Comparison of ENCODE assay signal across 9 mouse cellular contexts in genomic region chr12:105104036-105104435, GRCm38 (mm10). TPM values are rescaled to one million over a fixed set of nuclear protein-coding genes. Genes with fewer than 3 reads are reported as not detected.
A peak's percentile ranks its signal among the peaks of the same experiment; 100 is the strongest.
DNase-seq lines count a peak whose midpoint lies in the region; ATAC-seq and TF ChIP-seq lines count a peak whose summit lies in the region.
"Had no signal": no experiment of that assay in that cellular context is flagged by ENCODE, and none has a peak within 500 bp of the region (broad histone marks: within the 10 kb centered on the region; RNA-seq: fewer than 3 reads in every experiment).

No protein-coding gene starts in this region.

- no peaks in the 10 kb centered on the region for H3K36me3 ChIP-seq in hindbrain, embryonic 11.5 days (ENCODE audit: control insufficient read depth, insufficient read depth, low read length)
- H3K36me3 ChIP-seq in hindbrain, embryonic 12.5 days: no peaks in the 10 kb centered on the region
- no peaks in the 10 kb centered on the region for H3K36me3 ChIP-seq in limb, embryonic 11.5 days (ENCODE audit: control insufficient read depth, insufficient read depth, low read length)

- no peaks in the 10 kb centered on the region for H3K4me1 ChIP-seq in hindbrain, embryonic 11.5 days (replicated peaks; ENCODE audit: control insufficient read depth, insufficient read depth, low read length)
- H3K4me1 ChIP-seq in hindbrain, embryonic 12.5 days: peaks cover 10% of the 10 kb centered on the region
- no peaks in the 10 kb centered on the region for H3K4me1 ChIP-seq in bone marrow macrophage, adult 2 months (ENCODE audit: control insufficient read depth, insufficient read depth, low read length)
- H3K4me1 ChIP-seq in limb, embryonic 11.5 days (ENCODE audit: control insufficient read depth, insufficient read depth, low read length): no peaks in the 10 kb centered on the region

- TF ChIP-seq POLR2A in bone marrow macrophage, adult 2 months (IDR thresholded peaks at IDR 0.05; ENCODE audit: borderline replicate concordance, low read depth, low read length): no peak

- H3K4me2 ChIP-seq in hindbrain, embryonic 11.5 days (replicated peaks; ENCODE audit: low read depth, low read length): no peak overlapping the region
- H3K4me2 ChIP-seq in hindbrain, embryonic 12.5 days (replicated peaks): no peak overlapping the region
- H3K4me2 ChIP-seq in limb, embryonic 11.5 days (ENCODE audit: low read depth, severe bottlenecking): no peak overlapping the region

- TF ChIP-seq CTCF in bone marrow macrophage, adult 2 months (IDR thresholded peaks at IDR 0.05; ENCODE audit: low read depth, low read length): peak; percentile 89

- 5% methylated on average over 4 of the region's 4 CpGs for WGBS in hindbrain, embryonic 11.5 days
- WGBS in hindbrain, embryonic 12.5 days: 10% methylated on average over 4 of the region's 4 CpGs
- WGBS in limb, embryonic 11.5 days: 7% methylated on average over 4 of the region's 4 CpGs

- H3K27ac ChIP-seq in hindbrain, embryonic 11.5 days (ENCODE audit: low read depth, low read length): no peak overlapping the region
- no peak overlapping the region for H3K27ac ChIP-seq in hindbrain, embryonic 12.5 days
- H3K27ac ChIP-seq in bone marrow macrophage, adult 2 months (ENCODE audit: insufficient read depth, low read depth, low read length): no peak overlapping the region
- no peak overlapping the region for H3K27ac ChIP-seq in limb, embryonic 11.5 days (replicated peaks; ENCODE audit: low read depth, low read length)

- H3K27me3 ChIP-seq in hindbrain, embryonic 11.5 days (ENCODE audit: control insufficient read depth, insufficient read depth, low read length): no peaks in the 10 kb centered on the region; the same call in 1 of the 2 replicates
- H3K27me3 ChIP-seq in hindbrain, embryonic 12.5 days: peaks cover 4% of the 10 kb centered on the region; the same call in 1 of the 2 replicates
- H3K27me3 ChIP-seq in limb, embryonic 11.5 days (ENCODE audit: control insufficient read depth, insufficient read depth, low read length): no peaks in the 10 kb centered on the region

- no peak overlapping the region for H3K9ac ChIP-seq in hindbrain, embryonic 11.5 days (ENCODE audit: low read depth, low read length)
- no peak overlapping the region for H3K9ac ChIP-seq in hindbrain, embryonic 12.5 days
- no peak overlapping the region for H3K9ac ChIP-seq in limb, embryonic 11.5 days (ENCODE audit: low read length)

- peak; percentile 91 for DNase-seq in hindbrain, embryonic 11.5 days (ENCODE audit: low spot score)
- peak; percentile 20 for DNase-seq in fibroblast of lung, adult 2 months (ENCODE audit: low read depth)
- peak; percentile 64 for DNase-seq in hindlimb bud, embryonic 11.5 days (ENCODE audit: extremely low spot score, low read depth, low spot score)
- DNase-seq in limb, embryonic 11.5 days (ENCODE audit: low spot score): peak; percentile 92
- DNase-seq in natural killer cell, adult 2 months (ENCODE audit: low spot score in 2 of 2): peak; percentile 35 to 59
- peak; percentile 92 for DNase-seq in testis, postnatal 10 days (ENCODE audit: low spot score)

- H3K4me3 ChIP-seq in hindbrain, embryonic 11.5 days (ENCODE audit: low read depth, low read length): no peak overlapping the region
- no peak overlapping the region for H3K4me3 ChIP-seq in hindbrain, embryonic 12.5 days
- H3K4me3 ChIP-seq in bone marrow macrophage, adult 2 months (ENCODE audit: insufficient read depth, low read length): no peak overlapping the region
- H3K4me3 ChIP-seq in limb, embryonic 11.5 days (ENCODE audit: low read depth, low read length): no peak overlapping the region

- ATAC-seq in hindbrain, embryonic 11.5 days (ENCODE audit: low FRiP score): no peak
- ATAC-seq in hindbrain, embryonic 12.5 days (ENCODE audit: low FRiP score): no peak
- no peak for ATAC-seq in limb, embryonic 11.5 days (ENCODE audit: insufficient number of reproducible peaks, low FRiP score, low TSS enrichment, low read depth)

- H3K9me3 ChIP-seq in hindbrain, embryonic 11.5 days (ENCODE audit: control insufficient read depth, low read length): no peaks in the 10 kb centered on the region
- H3K9me3 ChIP-seq in hindbrain, embryonic 12.5 days (replicated peaks): no peaks in the 10 kb centered on the region
- no peaks in the 10 kb centered on the region for H3K9me3 ChIP-seq in limb, embryonic 11.5 days (ENCODE audit: control insufficient read depth, low read length)

RNA-seq across cellular contexts. Expression of gene Tcl1b2, which starts 41.8 kb away (rescaled TPM):
- not detected in 2 replicates for polyA plus RNA-seq in hindbrain, embryonic 11.5 days (2014; fragmentation: Nextera tagmentation; extraction: Ambion mirVana)
- polyA plus RNA-seq in hindbrain, embryonic 12.5 days (2016; fragmentation: Nextera tagmentation; extraction: Ambion mirVana): not detected in 2 replicates
- not detected in 2 replicates for polyA plus RNA-seq in bone marrow macrophage, adult 2 months (2012; ENCODE audit: insufficient read depth, insufficient read length, missing spikeins)
- polyA plus RNA-seq in limb, embryonic 11.5 days (2014; fragmentation: Nextera tagmentation; extraction: Ambion mirVana): not detected in 2 replicates
- polyA plus RNA-seq: neural tube, embryonic 14.5 days had no signal

RNA-seq across cellular contexts. Expression of gene Tcl1b1, which starts 55.5 kb away (rescaled TPM):
- polyA plus RNA-seq in hindbrain, embryonic 11.5 days (2014; fragmentation: Nextera tagmentation; extraction: Ambion mirVana): not detected in 2 replicates
- polyA plus RNA-seq in hindbrain, embryonic 12.5 days (2016; fragmentation: Nextera tagmentation; extraction: Ambion mirVana): not detected in 2 replicates
- polyA plus RNA-seq in bone marrow macrophage, adult 2 months (2012; ENCODE audit: insufficient read depth, insufficient read length, missing spikeins): not detected in 2 replicates
- not detected in 2 replicates for polyA plus RNA-seq in limb, embryonic 11.5 days (2014; fragmentation: Nextera tagmentation; extraction: Ambion mirVana)
- polyA plus RNA-seq: neural tube, embryonic 14.5 days had no signal

Comparison
In these comparisons a context has a peak if more than half of its experiments do, and no peak if none do; other contexts are left out.
1. DNase-seq: peak in every context shown above with its lines; median percentile 92 in limb, embryonic 11.5 days; 92 in testis, postnatal 10 days; 91 in hindbrain, embryonic 11.5 days; 64 in hindlimb bud, embryonic 11.5 days; 47 in natural killer cell, adult 2 months; 20 in fibroblast of lung, adult 2 months.